Mouse (Mus musculus): ENCODE results near the gene Zfp61. TPM values are rescaled to one million over a fixed set of nuclear protein-coding genes. Genes with fewer than 3 reads are reported as not detected.

Gene Zfp61
- polyA plus RNA-seq, 1 experiment from 2014 or later: 43.4 TPM

DNA sequence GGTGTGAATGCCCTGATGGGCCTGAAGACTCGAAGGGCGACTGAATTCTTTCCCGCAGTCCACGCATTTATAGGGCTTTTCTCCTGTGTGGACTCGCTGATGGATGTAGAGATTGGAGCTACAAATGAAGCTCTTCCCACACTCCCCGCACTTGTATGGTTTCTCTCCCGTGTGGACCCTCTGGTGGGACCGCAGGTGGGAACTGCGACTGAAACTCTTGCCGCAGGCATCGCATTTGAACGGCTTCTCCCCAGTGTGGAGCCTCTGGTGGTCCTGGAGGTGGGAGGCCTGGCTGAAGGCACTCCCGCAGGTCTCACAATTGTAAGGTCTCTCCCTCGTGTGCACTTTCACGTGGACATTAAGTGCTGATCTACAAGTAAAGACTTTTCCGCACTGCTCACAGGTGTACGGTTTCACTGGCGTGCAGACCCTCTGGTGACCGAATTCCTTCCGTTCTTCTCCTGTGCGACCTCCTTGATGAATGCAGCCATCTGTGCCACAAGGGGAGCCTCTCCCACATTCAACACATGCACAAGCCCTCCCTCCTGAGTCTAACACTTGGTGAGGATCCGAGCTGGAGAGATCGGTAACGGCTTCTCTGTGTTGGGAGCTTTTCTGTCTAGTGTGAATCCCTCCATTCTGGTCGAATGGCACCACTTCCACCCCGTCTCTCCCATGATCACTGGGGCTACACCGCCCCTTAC, 9.5 kb downstream of the Zfp61 start:
- Histone ChIP-seq H3K4me1 (replicated peaks; ENCODE audit: control insufficient read depth, insufficient read depth, low read length) (no peaks in the 10 kb centered on the region), H3K9me3 (ENCODE audit: control insufficient read depth, low read length) (no peaks in the 10 kb centered on the region), H3K4me2 (ENCODE audit: low read depth, low read length, severe bottlenecking) (no peak overlapping the region), H3K9ac (ENCODE audit: low read length) (no peak overlapping the region), H3K4me3 (ENCODE audit: low read depth, low read length) (no peak overlapping the region), H3K27me3 (ENCODE audit: control insufficient read depth, insufficient read depth, low read length) (no peaks in the 10 kb centered on the region), H3K36me3 (ENCODE audit: control insufficient read depth, insufficient read depth, low read length) (peaks cover 28% of the 10 kb centered on the region), H3K27ac (ENCODE audit: low read depth, low read length) (no peak overlapping the region)
- ATAC-seq (replicated peaks; ENCODE audit: low FRiP score) (no peak), DNase-seq (ENCODE audit: low spot score) (no peak)
- WGBS: 92% methylated on average over 27 of the region's 27 CpGs

DNA sequence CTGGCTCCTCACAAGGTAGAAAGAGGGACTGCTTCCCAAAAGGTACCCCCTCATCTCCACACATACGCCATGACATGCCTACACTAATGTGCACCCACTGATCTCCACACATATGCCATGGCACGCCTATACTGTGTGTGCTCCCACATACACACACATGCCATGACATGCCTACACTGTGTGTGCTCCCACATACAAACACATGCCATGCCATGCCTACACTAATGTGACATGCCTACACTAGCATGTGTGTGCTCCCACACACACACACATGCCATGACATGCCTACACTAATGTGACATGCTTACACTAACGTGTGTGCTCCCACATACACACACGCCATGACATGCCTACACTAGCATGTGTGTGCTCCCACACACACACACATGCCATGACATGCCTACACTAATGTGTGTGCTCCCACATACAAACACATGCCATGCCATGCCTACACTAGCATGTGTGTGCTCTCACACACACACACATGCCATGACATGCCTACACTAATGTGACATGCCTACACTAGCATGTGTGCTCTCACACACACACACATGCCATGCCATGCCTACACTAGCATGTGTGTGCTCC, 10.8 kb downstream of the Zfp61 start:
- Histone ChIP-seq H3K36me3 (ENCODE audit: control insufficient read depth, insufficient read depth, low read length) (peaks cover 24% of the 10 kb centered on the region), H3K9me3 (ENCODE audit: control insufficient read depth, low read length) (no peaks in the 10 kb centered on the region), H3K27ac (ENCODE audit: low read depth, low read length) (no peak overlapping the region), H3K4me2 (ENCODE audit: low read depth, low read length, severe bottlenecking) (no peak overlapping the region), H3K9ac (ENCODE audit: low read length) (no peak overlapping the region), H3K4me1 (replicated peaks; ENCODE audit: control insufficient read depth, insufficient read depth, low read length) (no peaks in the 10 kb centered on the region), H3K4me3 (ENCODE audit: low read depth, low read length) (no peak overlapping the region), H3K27me3 (ENCODE audit: control insufficient read depth, insufficient read depth, low read length) (no peaks in the 10 kb centered on the region)
- WGBS: 92% methylated on average over 4 of the region's 4 CpGs
- DNase-seq (ENCODE audit: low spot score) (no peak), ATAC-seq (replicated peaks; ENCODE audit: low FRiP score) (no peak)

DNA sequence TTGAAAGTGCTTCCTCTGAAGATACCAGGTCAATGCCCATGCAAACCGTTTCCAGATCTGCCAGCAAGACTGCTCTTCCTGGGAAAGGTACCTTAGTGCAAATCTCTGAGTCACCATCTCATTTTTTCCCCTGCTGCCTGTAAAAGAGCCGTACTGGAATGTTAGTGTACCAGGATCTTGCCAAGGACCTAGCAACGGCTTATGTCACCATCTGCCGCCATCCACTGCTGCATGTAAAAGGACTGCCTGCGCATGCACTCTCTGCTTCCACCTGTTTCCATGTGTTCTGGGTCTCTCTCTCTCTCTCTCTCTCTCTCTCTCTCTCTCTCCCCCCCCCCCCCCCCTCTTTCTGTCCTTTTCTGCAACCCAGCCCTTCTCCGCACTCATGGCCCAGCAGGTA, 12.5 kb downstream of the Zfp61 start:
- Histone ChIP-seq H3K27ac (ENCODE audit: low read depth, low read length) (no peak overlapping the region), H3K4me1 (replicated peaks; ENCODE audit: control insufficient read depth, insufficient read depth, low read length) (no peaks in the 10 kb centered on the region), H3K36me3 (ENCODE audit: control insufficient read depth, insufficient read depth, low read length) (peaks cover 24% of the 10 kb centered on the region), H3K4me3 (ENCODE audit: low read depth, low read length) (no peak overlapping the region), H3K27me3 (ENCODE audit: control insufficient read depth, insufficient read depth, low read length) (no peaks in the 10 kb centered on the region), H3K9me3 (ENCODE audit: control insufficient read depth, low read length) (no peaks in the 10 kb centered on the region), H3K4me2 (ENCODE audit: low read depth, low read length, severe bottlenecking) (no peak overlapping the region), H3K9ac (ENCODE audit: low read length) (no peak overlapping the region)
- ATAC-seq (replicated peaks; ENCODE audit: low FRiP score) (no peak), DNase-seq (ENCODE audit: low spot score) (no peak)
- WGBS: 96% methylated on average over 6 of the region's 6 CpGs

DNA sequence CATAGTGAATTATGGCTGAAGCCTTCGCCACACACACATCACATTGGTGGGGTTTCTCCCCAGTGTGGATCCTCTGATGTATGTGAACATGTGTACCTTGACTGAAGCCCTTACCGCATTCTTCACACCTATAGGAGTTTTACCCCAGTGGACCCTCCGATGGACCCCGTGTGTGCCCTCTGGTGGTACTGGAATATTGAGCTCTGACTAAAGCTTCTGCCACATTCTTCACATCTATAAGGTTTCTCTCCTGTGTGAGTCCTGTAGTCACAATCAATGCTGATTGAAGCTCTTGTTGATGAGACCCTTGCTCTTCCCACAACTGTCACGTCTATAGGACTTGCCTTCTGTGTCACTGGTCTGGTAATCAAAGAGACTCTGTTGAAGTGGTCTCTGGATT, 13.4 kb downstream of the Zfp61 start:
- Histone ChIP-seq H3K4me2 (ENCODE audit: low read depth, low read length, severe bottlenecking) (no peak overlapping the region), H3K27ac (ENCODE audit: low read depth, low read length) (no peak overlapping the region), H3K9ac (ENCODE audit: low read length) (no peak overlapping the region), H3K4me3 (ENCODE audit: low read depth, low read length) (no peak overlapping the region), H3K27me3 (ENCODE audit: control insufficient read depth, insufficient read depth, low read length) (no peaks in the 10 kb centered on the region), H3K4me1 (replicated peaks; ENCODE audit: control insufficient read depth, insufficient read depth, low read length) (no peaks in the 10 kb centered on the region), H3K9me3 (ENCODE audit: control insufficient read depth, low read length) (no peaks in the 10 kb centered on the region), H3K36me3 (ENCODE audit: control insufficient read depth, insufficient read depth, low read length) (peaks cover 24% of the 10 kb centered on the region)
- DNase-seq (ENCODE audit: low spot score) (no peak), ATAC-seq (replicated peaks; ENCODE audit: low FRiP score) (no peak)
- 87% methylated on average over 5 of the region's 5 CpGs for whole genome bisulfite sequencing

DNA sequence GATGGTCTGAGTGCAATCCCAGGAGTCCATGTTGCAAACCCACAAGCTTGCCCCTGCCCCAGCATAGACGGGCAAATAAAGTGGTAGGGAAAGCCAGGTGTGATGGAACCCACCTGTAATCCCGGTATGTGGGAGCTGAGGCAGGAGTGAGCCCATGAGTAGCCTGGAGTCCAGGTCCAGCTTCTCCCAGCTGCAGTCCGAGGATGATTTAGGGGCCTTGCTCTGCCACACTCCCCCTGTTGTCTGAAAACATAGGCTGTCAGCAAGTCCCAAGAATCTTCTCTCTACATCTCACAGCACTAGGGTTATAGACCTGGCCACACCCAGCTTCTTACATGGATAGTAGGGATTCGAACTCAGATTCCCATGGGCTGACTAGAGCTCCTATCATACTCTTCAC, 14.1 kb downstream of the Zfp61 start:
- no peak overlapping the region for H3K4me2 ChIP-seq (ENCODE audit: low read depth, low read length, severe bottlenecking)

DNA sequence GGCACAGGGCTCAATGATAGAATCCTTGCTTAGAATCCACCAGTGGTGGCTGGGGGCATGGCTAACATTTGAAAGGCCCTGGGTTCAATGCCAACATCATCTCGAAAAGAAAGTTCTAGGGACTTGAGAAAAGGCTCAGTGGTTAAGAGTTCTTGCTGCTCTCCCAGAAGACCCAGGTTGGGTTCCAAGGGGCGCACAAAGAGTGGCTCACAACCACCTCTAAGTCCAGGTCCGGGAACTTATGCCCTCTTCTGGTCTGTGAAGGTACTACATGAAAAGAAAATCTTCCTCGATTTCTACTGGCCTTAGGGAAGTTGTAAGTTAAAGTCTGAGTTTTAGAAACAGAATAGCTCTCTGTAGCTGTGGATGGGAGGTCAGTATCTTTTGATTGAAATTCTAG, 14.9 kb downstream of the Zfp61 start:
- peaks cover 8% of the 10 kb centered on the region; the same call in 1 of the 2 replicates for H3K36me3 ChIP-seq (ENCODE audit: control insufficient read depth, insufficient read depth, low read length)
- ATAC-seq (replicated peaks; ENCODE audit: low FRiP score) (no peak), DNase-seq (ENCODE audit: low spot score) (no peak)
- 49% methylated on average over 4 of the region's 4 CpGs for whole genome bisulfite sequencing
- H3K27me3 ChIP-seq (ENCODE audit: control insufficient read depth, insufficient read depth, low read length): no peaks in the 10 kb centered on the region
- H3K4me2 ChIP-seq (ENCODE audit: low read depth, low read length, severe bottlenecking): no peak overlapping the region
- H3K4me3 ChIP-seq (ENCODE audit: low read depth, low read length): no peak overlapping the region
- H3K4me1 ChIP-seq (replicated peaks; ENCODE audit: control insufficient read depth, insufficient read depth, low read length): no peaks in the 10 kb centered on the region
- H3K9me3 ChIP-seq (ENCODE audit: control insufficient read depth, low read length): no peaks in the 10 kb centered on the region
- no peak overlapping the region for H3K9ac ChIP-seq (ENCODE audit: low read length)
- H3K27ac ChIP-seq (ENCODE audit: low read depth, low read length): no peak overlapping the region

More for the DNA sequence above, 14.1 kb downstream of the Zfp61 start:
- Histone ChIP-seq H3K9me3 (ENCODE audit: control insufficient read depth, low read length) (no peaks in the 10 kb centered on the region), H3K36me3 (ENCODE audit: control insufficient read depth, insufficient read depth, low read length) (peaks cover 16% of the 10 kb centered on the region), H3K27me3 (ENCODE audit: control insufficient read depth, insufficient read depth, low read length) (no peaks in the 10 kb centered on the region), H3K4me3 (ENCODE audit: low read depth, low read length) (no peak overlapping the region), H3K9ac (ENCODE audit: low read length) (no peak overlapping the region), H3K4me1 (replicated peaks; ENCODE audit: control insufficient read depth, insufficient read depth, low read length) (no peaks in the 10 kb centered on the region), H3K27ac (ENCODE audit: low read depth, low read length) (no peak overlapping the region)
- 81% methylated on average over 4 of the region's 4 CpGs for WGBS
- DNase-seq (ENCODE audit: low spot score): no peak
- ATAC-seq (replicated peaks; ENCODE audit: low FRiP score): no peak

DNA sequence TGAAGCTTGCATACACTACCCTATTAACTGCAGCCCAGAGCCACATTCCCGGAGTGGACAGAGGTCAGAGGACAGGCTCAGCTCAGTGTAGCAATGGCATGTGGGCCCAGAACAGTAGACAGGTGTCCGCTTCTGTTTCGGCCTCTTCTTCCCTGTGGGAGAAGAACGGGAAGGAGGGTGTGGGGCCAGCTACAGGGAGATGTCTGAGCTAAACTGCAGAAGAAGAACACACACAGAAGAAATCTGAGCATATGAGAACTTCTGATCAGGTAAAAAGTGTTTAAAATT, 20.2 kb downstream of the Zfp61 start:
- Histone ChIP-seq H3K4me2 (ENCODE audit: low read depth, low read length, severe bottlenecking) (no peak overlapping the region), H3K27me3 (ENCODE audit: control insufficient read depth, insufficient read depth, low read length) (no peaks in the 10 kb centered on the region), H3K4me1 (replicated peaks; ENCODE audit: control insufficient read depth, insufficient read depth, low read length) (no peaks in the 10 kb centered on the region), H3K36me3 (ENCODE audit: control insufficient read depth, insufficient read depth, low read length) (no peaks in the 10 kb centered on the region), H3K9ac (ENCODE audit: low read length) (no peak overlapping the region; the same call in 1 of the 2 replicates), H3K27ac (ENCODE audit: low read depth, low read length) (no peak overlapping the region), H3K4me3 (ENCODE audit: low read depth, low read length) (no peak overlapping the region), H3K9me3 (ENCODE audit: control insufficient read depth, low read length) (no peaks in the 10 kb centered on the region)
- WGBS: 48% methylated on average over 4 of the region's 4 CpGs
- no peak for ATAC-seq (replicated peaks; ENCODE audit: low FRiP score)
- no peak for DNase-seq (ENCODE audit: low spot score)

DNA sequence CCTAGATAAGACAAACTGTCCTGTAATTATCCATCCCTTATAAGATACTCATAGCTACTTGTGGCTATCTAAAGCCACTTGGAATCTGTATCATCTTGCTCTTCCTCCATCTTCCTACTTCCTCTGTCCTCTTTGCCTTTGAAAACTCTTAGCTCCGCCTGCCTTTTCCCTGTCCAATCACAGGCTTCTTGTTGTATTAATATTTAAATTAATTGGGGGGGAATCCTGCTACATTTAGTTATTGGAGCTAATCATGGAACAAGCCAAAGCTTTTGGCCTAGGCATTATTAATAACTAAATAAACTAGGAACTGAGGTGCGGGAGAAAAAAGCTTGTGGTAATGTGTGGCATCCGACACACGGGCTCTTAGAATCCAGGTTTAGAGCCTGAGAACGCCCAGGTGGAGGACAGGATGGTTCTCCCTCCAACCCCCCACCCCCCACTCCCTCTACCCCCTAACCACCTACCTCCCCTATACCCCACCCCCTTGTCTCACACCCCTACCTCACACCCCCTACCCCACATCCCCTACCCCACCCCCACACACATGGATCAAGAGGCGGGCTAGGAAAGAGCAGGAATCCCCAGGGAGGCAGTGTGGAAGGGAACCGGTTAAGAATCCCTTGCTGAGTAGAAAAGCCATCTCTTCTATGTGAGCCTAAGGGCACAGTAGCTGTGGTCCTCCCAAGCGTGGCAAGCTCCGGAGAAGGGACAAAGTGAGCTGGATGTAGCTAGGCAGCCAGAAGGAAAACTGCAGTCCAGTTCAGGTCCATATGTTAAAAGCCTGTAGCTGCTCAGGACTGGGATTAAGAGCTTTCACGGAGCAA, 20.8 kb downstream of the Zfp61 start:
- Histone ChIP-seq H3K9me3 (ENCODE audit: control insufficient read depth, low read length) (no peaks in the 10 kb centered on the region), H3K36me3 (ENCODE audit: control insufficient read depth, insufficient read depth, low read length) (no peaks in the 10 kb centered on the region), H3K4me1 (replicated peaks; ENCODE audit: control insufficient read depth, insufficient read depth, low read length) (no peaks in the 10 kb centered on the region), H3K27me3 (ENCODE audit: control insufficient read depth, insufficient read depth, low read length) (no peaks in the 10 kb centered on the region), H3K9ac (ENCODE audit: low read length) (no peak overlapping the region; the same call in 1 of the 2 replicates), H3K4me3 (ENCODE audit: low read depth, low read length) (no peak overlapping the region), H3K4me2 (ENCODE audit: low read depth, low read length, severe bottlenecking) (no peak overlapping the region), H3K27ac (ENCODE audit: low read depth, low read length) (no peak overlapping the region)
- ATAC-seq (replicated peaks; ENCODE audit: low FRiP score): no peak
- no peak for DNase-seq (ENCODE audit: low spot score)
- 57% methylated on average over 10 of the region's 10 CpGs for WGBS
